Mouse (Mus musculus) lung, postnatal 25 days (tissue): Measurements from ENCODE around the gene Kdr.
"Not testable (repeated sequence)": the region's sequence is repeated elsewhere in the genome, so short reads cannot be mapped to it uniquely, and the experiment has no call there.

Source experiments
- DNase-seq: peaks from one replicate; pipeline ENCODE4 v3.0.0; 2022; ENCODE audit warnings: low spot score

Gene Kdr

DNA sequence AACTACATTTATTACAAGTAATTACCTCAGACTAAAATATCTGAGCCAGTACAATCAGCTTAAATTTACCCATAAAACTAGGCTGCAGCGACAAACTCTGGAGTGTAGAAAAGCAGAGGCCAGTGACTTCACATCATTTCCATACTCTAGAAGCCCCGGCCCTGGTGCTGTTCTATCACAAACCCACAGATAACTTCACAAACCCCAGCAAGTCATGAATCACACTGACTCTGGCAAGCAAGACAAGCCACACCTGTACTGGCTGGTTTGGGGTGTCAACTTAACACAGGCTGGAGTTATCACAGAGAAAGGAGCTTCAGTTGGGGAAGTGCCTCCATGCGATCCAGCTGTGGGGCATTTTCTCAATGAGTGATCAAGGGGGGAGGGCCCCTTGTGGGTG, 18.4 kb downstream of the Kdr start:
- DNase-seq: no peak

DNA sequence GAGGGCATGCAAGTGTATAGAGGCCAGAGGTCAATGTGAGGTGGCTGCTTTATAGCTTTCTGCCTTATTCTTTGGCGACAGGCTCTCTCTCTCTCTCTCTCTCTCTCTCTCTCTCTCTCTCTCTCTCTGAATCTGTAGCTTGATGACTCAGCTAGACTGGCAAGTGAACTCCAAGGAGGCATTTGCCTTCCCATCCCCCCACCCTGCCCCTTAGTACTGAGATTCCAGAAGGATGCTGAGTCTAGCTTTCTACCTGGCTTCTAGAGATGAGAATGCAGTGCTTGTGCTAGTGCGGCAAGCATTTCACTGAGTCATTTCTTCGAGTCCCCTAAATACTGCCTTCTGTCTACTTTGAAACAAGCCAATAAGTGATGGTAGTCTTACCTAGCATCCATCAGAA, 21.7 kb downstream of the Kdr start:
- no peak for DNase-seq

DNA sequence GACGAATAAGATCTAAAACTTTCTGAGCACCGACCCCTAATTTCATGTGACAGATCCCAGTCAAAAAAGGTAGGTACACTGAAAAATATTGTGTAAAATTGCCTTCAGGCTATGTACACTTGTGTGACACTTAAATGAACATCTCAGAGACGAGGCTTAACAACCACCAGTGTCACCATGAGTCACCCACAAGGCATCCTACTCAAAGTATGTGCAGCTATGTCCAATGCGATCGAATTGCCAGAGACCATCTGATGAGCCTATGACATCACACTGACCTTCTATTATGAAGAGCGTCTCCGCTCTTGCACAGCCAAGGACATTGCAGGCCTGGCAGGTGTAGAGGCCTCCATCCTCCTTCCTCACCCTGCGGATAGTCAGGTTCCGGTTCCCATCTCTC, 22.4 kb downstream of the Kdr start:
- DNase-seq: no peak

DNA sequence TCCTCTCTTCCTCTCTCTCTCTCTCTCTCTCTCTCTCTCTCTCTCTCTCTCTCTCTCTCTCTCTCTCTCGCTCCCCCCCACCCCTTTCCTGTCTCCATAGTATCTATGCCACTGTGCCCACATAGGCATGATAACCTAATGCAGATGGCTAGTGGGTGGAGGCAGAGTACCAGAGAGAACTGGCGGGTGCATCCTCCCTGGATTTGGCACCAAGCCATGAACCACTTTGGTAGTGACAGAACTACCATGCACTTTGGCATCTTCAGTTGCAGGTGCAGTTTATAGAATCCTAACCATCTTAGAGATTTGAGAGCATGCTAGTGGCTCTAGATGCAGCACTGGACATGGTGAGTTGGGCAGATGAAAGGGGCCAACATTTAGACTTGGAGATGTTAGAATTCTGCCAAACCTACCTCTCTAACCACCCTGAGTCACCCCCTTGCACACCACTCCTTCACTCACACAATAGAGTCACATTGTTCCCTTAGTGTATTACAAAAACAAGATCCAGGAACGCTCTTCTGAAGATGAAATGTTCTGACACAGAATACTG, 23.4 kb downstream of the Kdr start:
- no peak for DNase-seq

DNA sequence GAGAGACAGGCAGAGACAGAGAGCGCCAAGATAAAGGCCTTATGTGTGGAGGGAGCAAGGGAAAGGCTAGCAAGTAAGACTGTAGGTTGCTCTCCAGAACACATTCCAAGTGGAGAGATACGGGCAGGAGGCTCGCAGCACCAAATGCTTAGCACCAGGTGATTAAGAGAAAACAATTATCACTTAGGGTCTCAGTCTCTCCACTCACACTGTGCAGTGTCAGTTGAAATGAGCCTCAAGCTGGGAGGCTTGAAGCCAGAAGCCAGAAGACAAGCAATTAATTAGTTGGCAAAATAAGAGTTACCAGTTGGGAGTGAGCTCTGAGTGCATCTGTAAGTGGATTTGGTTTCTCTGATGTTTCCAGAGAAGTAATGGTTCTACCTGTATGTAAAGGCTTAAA, 24.0 kb downstream of the Kdr start:
- no peak for DNase-seq

DNA sequence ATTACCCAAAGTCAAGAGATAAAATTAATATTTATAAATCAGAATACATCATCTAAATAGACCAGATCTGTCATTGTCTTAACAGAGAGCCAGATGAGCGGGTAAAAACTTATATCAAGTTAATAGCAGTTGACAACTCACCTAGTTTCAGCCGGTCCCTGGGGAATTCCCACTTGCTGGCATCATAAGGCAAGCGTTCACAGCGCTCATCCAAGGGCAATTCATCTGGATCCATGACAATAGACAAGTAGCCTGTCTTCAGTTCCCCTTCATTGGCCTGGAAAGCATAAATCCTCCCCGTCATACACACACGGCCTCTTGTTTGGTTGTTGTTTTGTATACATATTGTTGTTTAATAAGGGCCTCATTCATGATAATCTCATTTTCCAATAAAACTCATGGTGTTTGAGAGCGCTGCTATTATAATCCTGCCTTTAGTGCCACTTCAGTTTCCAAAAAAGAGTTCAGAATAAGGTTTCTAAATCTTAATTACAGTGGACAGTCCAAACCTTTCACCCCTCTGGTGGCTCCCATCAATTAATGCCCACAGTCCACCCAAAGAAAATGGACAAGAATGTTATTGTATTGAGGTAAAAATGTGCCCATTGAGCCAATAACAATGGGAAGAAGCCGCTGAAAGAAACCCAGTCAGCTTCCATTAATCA, 26.0 kb downstream of the Kdr start:
- DNase-seq: no peak

DNA sequence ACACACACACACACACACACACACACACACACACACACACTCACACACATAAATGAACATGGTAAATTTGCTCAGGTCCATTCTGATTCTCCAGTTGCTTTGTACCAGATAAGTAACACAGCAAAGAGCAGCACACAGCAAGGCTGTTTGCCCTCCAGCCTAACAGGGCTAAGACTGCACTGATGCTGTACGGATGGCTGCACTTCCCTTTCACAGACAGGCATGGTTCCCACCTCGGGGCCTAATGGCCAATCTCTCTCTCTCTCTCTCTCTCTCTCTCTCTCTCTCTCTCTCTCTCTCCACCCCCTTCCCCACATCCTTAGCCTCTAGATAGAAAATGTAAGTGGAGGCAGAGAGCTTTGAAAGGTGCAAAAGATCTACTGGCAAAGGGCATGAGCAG, 27.4 kb downstream of the Kdr start:
- DNase-seq: no peak

DNA sequence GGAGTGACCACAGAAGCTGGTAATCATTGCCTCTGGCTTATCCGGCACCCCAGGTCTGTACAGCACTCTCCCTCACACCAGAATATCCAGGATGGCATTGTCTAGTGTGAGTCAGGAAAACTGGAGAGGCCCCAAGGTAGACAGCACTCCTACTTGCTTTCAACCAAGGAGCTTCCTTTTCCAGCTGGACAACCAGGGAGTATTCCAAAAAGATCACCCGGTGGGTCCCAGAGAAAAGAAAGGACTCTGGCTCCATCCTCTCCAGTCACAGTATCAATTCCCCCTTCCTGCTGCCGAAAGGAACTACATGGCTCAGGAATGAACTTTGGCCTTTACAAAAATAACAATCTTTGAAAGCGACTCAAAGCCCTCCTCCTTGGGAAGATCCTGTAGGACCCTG, 32.9 kb downstream of the Kdr start:
- no peak for DNase-seq

DNA sequence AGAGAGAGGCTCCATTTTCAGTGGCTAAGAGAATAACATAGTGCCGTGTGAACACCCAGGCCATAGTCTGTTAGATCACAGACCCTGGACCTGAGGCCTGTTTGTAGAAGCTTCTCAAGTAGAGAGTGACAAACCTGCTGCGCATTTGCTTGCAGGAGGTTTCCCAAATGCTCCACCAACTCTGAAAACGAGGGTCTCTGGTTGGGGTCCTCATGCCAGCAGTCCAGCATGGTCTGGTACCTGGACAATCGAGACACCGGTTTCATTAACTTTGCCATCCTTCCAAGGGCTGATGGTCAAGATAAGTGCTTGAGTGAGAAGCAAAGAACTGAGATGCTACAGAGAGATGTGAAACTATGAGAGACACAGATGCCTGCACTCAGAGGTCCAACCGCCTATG, 35.0 kb downstream of the Kdr start:
- no peak for DNase-seq

DNA sequence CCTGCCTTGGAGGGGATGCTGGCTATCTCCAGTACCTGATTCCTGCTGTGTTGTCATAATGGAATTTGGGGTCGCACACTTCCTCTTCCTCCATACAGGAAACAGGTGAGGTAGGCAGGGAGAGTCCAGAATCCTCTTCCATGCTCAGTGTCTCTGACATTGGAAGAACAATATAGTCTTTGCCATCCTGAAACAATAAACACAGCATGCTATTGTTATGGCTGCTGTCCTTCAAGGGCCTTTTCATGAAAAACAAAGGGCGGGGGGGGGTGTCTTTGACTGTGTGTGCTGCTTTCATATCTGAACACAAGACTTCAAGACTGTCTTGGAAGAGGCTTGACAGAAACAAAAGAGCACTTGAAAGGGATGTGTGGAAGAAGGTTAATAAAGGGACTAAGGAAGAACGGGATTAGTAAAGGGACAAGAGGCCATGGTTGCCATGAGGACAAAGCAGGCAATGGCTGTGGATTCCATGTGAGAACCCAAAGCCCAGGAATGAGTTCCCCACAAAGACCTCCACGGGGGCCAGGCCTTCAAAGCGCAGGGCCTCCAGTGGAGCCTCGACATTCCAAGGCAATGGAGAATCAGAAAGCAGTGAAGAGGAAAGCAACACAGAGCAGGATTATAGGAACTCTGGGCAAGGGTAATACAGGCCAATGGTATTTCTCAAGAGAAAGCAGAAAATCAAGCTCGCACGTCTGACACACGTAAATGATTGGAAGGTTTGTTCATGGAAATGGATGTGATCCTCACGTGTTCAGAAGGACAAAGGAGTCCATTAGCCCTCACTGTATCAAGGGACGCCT, 36.3 kb downstream of the Kdr start:
- DNase-seq: no peak

DNA sequence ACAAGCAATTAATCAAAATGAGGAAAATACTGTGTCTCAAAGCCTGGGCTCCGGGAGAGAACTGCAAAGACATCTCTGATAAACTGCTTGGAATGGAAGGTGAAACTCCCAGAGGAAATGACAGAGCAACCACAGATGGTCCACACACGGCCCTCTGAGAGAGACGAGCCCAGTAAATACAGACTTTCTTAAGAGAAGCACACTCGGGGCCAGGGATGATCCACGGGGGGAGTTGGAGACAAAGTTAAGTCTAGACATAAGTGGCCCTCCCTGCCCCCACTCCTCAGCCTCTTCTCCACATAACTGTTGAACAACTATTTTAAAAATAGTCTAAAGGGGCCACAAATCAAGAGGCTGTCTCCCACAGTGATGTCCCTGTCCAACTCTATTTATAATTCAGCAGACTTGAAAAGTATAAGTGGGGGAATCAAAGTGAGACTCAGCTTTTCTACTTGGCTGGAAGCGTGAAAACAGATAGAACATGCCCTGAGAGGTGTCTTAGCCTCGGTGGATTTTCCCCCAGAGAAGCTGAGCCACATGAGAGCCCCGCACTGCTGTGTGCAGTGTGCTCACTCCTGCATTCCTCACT, 39.0 kb downstream of the Kdr start:
- DNase-seq: no peak

DNA sequence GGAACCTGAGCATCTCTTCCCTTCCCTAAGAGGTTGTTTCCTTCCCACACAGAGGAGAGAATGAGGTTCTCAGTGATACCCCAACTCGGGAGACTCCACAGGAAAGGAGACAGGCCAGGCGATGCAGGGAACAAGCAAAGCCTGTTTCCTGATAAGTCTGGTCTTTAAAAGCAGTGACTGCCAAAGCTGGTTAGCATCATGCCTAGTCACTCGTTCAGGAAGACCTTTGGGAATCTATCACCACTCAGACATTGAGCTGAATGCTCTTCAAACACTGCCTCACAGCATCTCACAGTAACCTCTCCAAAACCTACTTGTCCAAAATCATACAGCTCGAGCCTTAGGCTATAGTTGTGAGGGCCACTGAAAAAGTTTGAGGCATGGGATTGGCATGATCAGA, 40.2 kb downstream of the Kdr start:
- no peak for DNase-seq

DNA sequence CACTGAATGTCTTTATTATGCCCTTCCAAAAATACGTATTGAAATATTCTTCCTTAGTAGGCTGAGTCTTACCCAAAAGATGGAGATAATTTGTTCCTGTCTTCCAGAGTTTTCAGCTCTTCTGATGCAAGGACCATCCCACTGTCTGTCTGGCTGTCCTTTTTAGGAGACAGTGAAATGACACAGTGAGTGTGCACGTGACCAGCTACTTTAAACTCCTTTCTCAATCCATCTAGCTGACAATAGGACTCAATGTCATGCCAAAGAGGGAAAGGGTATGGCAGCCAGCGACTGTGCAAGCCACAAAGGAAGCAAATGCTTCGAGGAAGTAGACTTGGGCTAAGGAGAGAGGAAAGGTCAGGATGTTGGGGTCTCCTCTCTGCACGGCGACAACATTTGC, 42.0 kb downstream of the Kdr start:
- no peak for DNase-seq

DNA sequence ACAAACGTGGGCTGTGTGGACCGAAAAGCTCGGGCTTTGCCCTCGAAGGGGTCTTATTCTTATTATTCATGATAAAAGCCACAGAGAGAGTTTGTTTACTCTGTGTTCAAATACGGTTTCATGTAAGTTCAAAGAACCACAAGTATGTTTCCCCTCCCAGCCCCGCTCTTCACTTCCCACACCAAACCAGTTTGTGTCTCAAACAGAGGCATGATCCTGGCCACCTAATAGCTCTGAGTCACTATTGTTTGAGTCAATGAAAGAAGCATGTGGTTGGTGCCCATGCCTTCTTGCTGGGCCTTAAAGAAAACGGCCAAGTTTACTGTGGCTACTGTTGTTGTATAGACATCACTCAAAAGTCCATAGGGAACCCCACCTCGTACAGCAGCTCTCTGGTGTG, 43.0 kb downstream of the Kdr start:
- no peak for DNase-seq

DNA sequence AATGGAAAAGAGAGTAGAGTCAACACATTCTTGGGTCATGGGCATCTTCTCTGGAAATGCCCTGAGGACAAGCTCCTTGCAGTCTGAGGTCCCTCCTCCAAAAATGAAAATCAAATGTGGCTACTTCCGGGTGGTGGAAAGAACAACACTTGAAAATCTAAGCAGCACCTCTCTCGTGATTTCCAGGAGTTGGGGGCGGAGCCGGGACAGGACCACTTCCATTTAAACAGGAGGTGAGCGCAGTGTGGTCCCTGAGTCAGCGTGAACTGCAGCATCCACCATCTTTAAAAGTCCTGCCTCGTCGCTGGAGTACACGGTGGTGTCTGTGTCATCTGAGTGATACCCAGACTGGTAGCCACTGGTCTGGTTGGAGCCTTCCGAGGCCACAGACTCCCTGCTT, 44.1 kb downstream of the Kdr start:
- no peak for DNase-seq

DNA sequence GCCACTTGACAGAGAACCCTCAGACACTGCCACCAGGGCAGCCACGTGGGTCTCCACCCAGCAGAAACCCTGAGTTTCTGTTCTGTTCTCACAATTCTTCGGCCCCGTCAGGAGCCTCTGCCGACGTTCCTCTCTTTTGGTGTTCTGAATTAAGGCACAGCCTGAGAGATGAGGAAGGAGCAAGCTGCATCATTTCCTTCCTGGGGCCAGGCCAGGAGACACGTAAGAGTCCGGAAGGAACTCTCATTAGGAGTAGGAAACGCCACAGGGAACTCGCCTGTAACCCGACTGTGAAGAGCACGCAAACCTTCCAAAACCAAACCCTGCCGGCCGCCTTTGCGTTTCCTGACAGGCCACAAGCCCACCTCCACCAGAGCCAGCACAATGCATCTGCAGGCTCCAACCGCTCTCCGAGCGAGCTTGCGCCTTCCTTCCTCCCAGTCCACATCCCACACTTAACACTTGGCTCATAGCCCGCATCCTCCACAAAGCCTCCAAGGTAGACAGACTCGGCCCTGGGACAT, 44.7 kb downstream of the Kdr start:
- peak; percentile 91 for DNase-seq

DNA sequence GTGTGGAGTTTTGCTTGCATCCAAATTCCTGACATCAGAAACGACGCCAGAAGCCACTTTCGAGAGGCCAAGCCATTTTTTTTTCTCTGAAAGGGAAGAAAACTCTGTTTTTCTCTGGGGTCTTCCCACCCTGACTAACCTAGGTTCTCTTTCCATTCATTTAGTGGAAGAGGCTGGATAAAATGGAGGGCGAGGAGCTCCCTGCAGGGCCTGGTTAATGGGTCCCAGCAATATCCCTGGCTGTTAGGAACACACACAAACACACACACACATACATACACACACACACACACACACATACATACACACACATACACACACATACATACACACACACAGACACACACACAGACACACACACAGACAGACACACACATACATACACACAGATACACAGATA, 46.8 kb downstream of the Kdr start:
- DNase-seq: not testable (repeated sequence)

DNA sequence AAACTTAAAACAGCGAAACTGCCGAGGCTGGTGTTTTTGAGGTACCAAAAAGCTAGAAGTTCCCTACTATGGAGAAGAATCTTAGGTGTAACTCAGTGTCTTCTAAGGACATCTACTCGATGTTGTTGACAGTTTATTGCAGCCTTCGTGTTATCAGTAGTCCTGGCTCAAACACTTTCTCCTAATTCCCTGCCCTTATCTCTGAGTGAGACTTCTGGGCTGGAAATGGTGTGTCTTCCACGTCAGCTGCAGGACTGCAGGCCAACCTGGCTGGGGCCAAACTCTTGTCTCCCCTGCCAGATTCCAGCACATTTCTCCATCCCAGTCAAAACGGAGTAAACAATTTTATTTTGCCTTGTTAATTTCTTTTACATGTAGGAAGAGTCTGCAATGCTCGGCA, 48.3 kb downstream of the Kdr start:
- no peak for DNase-seq

DNA sequence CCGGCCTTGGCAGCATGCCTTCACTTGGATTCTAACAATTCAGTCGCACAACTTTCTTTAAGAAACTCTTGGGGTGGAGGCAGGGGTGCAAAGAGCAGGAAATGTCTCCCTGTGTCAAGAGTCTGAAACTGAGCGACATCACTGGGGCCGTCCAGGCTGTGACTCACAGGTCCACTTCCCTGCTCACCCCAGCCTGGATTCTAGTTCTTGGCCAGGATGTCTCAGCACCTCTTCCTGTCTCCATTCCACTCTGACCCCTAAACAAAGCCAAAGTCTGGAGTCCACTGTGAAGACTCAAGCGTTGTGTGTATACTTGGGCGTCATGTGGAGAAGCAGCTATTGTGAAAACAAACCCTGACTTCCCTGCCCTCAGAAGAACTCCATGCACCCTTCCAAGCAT, 55.6 kb downstream of the Kdr start:
- peak; percentile 62 for DNase-seq

DNA sequence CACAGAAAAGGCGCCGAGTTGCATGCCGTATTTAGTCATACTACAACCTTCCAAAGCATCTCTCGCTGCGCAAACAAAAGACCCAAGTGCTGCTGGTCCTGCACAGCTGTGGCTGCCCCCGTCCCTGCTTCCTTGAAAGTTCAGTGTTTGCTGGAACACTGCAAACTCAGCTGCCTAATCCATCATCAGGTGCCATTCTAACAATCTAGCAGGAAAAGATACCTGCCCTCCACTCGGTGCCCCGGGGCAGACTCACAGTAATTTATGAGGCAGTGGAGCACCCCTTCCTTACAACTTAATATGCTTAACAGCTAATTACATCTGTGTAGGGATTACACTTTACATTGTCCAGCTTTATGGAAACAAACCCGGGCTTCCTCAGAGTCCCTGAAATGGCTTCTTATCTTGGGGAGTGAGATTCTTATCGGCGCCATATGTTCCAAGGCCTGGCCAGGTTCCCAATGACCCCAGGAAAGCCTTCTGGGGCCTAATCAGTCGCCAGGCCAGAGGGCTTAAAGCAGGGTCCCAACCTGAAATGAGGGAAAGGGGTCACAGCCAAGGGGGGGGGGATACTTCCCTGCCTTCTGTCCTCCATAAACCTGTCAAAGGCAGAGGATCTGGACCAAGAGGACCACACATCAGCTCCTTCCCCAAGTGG, 56.4 kb downstream of the Kdr start:
- DNase-seq: no peak

DNA sequence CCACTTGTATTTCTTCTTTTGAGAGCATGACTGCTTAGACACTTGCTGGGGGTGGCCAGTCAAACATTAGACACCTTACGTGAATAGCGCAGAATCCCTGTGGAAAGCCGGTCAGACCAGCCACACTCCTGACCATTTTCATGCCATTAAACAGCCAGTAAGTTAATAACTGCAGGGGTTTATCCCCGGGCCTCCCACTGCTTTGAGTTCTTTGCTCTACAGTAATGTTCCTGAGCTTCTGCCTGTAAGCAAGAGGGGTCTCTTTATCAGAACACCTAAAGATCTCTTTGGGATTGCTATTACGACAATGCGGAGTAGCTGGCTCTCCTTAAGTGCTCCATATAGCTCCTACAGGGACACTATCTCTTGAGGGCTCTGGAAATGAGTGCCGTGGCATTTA, 58.7 kb downstream of the Kdr start:
- no peak for DNase-seq

DNA sequence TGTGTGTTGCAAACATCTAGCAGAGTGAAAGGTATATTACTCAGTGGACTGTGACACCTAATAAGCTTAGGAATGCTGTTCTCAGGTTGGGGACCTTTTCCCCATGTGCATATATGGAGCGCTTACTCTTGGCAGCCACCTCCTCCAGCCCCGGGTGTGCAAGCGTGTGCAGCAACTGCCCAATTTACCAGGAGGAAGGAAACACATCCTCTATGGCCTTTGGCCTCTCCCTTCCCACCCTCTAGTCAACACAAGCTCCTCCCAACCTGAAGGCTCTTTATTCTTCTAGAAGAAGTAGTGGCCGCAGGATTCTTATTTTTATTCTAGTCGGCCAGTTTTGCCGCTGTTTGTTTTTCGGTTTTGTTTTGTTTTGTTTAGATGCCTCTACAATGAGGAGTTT, 60.1 kb downstream of the Kdr start:
- DNase-seq: peak; percentile 47

DNA sequence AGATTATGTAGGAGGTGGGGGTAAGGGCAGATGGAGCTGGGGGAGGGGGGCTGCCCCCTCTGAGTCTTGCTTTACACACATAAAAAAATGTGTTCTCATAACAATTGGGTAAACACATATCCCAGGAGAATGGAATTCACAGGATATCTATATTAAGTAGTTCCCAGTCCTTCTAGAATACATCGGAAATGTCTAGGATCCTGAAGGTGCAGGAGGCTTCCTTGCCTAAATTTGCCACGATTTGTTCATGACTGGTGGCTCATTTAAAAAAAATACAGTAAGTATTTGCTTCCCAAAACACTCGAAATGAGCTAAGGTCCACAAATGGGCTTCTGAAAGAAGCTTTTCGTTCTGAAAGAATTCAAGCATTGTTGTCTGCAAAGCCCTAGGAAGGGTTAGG, 61.0 kb downstream of the Kdr start:
- no peak for DNase-seq
